Mouse (Mus musculus) adrenal gland, adult 8-10 months (tissue): ENCODE measurements around the gene Dctn2. TPM values are rescaled to one million over a fixed set of nuclear protein-coding genes. Genes with fewer than 3 reads are reported as not detected.
"Not testable (repeated sequence)": the region's sequence is repeated elsewhere in the genome, so short reads cannot be mapped to it uniquely, and the experiment has no call there.

Source experiments
- DNase-seq: peaks from one replicate; pipeline ENCODE4 v3.0.0; 2022
- total RNA-seq, 4 experiments: library from RNA; stranded (reverse); gene quantifications; 2 replicates each; pipeline ENCODE4 v1.2.4; 2022

Dctn2 gene
- total RNA-seq, 4 experiments from 2014 or later: 175 to 202 (median 198) TPM

DNA sequence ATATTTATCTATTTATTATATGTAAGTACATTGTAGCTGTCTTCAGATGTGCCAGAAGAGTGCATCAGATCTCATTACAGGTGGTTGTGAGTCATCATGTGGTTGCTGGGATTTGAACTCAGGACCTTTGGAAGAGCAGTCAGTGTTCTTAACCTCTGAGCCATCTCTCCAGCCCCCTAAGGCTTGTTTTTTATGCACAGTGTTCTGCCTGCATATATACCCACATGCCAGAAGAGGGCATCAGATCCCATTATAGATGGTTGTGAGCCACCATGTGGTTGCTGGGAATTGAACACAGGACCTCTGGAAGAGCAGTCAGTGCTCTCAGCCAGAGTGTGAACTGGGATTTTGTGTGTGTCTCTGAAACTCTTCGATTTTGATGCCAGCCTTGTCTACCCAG lies 48.8 kb downstream of the Dctn2 start:
- not testable (repeated sequence) for DNase-seq

DNA sequence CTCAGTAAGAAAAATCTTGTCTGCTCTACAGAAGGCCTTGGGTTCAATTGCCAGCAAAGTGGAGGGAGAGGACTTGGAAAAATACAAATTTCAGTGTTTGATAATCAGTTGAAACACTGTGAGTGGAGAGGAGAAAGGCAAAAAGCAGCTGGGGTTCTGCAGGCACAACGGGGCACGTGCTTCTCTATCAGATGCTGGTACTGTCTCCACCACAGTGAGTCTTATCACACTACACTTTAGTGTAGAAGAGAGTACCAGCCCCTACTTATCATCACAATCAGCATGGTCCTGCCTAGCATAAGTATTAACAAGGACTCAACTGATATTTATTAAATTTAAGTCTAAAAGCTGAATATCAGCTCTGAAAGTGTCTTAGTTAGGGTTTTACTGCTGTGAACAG lies 51.1 kb downstream of the Dctn2 start:
- no peak for DNase-seq

DNA sequence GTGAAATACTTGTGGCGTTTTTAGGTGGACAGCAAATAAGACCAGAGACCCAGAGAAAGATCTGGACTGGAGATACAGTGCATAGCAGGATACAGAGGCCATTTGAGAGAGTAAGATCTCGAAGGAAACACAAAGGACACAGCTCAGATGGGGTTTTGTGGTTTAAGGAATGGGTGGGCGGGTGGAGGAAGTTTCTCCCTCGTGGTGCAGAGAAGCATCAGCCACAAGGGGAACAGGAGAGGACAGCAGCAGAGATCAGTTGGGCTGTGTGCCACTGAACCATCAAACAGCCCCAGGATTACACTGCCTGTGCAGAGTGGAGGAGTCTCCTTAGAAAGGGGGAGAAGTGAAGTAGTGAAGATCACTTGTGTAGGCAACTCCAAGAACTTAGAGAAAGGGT lies 51.8 kb downstream of the Dctn2 start:
- DNase-seq: no peak

DNA sequence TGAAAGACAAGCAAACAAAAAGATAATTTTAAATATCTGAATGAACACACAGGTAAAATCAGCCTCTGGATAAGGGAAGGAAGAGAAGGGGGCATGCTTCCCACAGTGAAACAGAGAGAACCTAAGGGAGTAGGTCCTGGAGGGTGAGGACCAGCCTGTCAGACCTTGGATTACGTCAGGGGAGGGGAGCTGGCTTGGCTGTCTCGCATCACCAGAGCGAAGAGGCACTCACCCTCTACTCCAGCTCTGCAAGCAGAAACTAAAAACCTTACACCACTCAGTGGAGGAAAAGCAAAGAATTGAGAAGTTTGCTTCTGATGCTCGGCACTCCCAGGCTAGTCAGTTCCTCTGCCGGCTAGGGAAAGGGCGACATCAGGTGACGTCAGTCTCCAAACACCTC lies 53.8 kb downstream of the Dctn2 start:
- DNase-seq: no peak

DNA sequence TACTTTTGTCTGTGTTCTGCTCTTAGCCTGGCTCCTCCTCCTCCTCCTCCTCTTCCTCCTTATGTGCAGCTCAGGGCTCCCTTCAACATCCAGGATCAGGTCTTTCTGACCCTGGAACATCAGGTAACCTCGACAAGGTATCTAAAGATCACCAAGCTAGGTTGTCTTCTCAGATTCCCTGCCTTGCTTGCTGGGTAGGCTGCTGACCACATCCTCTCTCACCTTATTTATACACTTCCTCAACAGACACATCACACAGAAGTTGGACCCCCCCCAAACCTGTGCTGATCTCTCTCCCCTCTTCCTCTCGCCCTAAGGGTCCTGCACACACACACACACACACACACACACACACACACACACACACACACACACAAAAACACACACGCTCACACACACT lies 55.5 kb downstream of the Dctn2 start, which contains the start of gene Arhgap9:
Gene Arhgap9 (plus strand): TSS at position 344 of the 400 bp plus-strand sequence.
- DNase-seq: no peak

DNA sequence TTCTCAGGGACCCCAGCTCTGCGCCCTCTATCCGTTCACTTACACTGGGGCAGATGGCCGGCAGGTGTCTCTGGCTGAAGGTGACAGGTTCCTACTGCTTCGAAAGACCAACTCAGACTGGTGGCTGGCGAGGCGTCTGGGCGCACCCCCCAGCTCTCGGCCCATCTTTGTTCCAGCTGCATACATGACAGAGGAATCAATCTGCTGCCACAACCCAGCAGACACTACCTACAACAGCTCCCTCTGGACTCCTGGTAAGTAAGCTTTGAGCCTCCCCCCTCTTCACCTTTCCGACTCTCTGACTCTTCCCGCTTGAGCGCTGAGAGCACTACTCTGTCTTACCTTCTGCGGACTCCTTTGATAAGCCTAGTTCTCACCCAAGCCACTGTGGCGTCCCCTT lies 56.0 kb downstream of the Dctn2 start:
- DNase-seq: no peak

DNA sequence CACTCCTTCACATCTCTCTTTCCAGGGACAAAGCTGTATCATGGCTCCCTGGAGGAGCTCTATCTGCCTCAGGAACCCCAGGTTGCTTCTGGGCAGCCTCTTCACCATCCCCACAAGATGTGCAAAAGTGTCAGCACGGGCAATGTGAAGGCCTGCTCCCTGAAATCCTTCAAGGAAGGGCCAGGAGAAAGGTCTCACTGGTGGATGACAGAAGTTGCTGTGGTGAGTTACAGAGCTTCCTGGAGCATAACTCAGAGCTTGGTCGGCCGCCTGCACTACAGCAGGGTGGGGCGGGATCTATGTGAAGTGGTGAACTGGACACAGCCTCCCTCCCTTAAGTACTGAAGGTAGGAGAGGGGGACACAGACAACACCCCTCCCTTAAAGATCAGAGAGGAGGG lies 56.5 kb downstream of the Dctn2 start:
- DNase-seq: no peak

DNA sequence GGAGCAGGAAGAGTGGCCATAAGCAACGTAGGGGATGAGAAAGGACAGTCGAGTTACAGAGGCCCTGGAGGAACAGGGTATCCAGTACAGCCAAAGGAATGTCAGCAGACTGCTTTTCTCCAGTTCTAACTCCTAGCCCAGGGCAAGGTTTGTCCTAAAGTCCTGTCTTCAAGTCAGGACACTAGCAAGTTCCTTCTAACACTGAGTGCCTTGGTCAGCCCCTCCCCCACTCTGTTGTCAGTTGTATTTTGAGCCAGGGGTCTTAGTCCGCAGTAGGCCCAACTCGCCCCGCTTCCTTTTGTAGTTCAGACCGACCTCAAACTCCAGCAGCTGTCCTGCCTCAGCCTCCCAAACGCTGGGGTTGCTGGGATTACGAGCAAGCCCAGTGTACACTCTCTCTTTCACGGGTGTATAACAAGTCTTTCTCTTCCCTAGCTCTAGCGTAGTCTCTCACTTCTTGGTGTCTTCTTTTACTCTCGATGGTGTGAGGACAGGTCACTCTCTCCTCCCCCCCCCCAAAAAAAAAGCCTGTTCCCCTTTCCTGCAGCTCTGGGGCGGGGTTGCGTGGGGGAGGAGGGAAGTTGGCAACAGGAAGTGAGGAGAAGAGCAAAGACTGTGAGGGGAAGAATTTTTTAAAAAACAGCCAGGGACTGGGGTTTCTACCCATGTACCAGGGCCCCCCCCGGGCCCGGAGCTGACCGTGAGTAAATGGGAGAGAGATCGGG lies 57.1 kb downstream of the Dctn2 start:
- no peak for DNase-seq

DNA sequence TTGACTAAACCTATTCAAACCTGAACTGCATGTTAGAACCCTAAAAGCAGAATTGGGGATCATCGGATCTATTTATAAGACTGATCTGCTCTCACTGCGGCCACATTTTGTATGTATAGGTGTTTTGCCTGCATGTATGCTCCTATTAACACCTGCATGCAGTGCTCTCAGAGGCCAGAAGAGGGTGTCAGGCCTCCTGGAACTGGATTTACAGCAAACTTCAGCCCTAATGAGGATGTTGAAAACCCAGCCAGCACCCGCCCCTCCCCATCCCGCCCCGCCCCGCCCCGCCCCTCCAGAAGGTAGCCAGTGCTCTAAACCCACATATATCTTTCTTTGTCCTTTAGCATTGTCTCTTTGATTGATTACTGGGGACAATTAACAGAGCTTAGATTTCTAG lies 58.3 kb downstream of the Dctn2 start:
- DNase-seq: no peak

DNA sequence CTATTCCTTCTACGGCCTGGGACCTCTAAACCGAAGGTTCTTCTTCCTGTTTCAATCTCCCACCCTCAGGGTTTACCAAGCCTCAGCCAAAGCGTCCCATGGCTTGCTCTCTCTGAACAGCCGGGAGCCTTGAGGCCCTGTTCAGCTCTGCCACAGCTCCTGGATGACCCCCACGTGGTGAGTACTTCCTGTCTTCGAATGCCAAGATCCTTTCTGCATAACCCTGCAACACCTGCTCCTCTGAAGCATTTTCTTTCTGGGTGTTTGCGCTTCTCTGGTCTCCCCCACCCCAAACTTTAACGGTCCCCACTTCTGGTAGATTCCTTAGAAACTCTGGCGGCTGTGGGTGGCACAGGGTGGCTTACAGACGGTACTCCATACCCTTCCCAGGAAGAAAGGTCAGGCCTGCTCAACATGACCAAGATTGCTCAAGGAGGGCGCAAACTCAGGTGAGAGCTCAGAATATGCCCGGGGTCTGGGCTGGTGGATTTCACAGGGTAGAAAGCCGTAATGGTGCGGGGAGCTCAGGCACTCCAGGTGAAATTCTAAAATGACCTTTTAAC lies 59.4 kb downstream of the Dctn2 start:
- no peak for DNase-seq

DNA sequence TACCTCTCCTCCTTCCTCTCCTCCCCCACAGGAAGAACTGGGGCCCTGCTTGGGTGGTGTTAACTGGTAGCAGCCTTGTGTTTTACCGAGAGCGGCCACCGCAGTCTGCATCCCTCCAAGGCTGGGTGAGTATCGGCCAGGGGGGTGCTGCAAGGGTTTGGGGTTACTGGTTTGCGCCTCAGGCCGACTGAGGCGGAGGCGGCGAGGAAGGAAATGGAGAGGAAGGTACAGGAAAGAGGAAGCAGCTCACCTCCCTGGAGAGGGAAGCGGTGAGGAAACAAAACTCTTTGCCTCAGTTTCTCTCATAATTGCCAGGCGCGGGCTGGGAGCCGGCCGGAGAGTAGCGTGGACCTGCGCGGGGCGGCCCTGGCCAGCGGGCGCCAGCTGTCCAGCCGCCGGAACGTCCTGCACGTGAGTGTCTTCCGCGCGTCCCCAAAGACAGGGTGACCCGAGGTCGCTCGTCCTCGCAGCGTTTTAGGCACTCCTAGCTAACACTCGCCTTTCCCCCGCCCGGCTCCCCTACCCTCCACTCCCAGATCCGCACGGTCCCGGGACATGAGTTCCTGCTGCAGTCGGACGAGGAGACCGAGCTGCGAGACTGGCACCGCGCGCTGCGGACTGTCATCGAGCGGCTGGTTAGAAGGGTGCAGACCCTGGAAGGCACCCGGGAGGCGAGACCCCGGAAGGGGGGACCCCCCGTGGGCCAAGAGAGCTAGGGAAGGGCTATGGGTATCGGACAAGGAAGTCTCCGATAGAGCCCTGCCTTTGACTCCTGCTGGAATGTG lies 60.0 kb downstream of the Dctn2 start:
- DNase-seq: no peak

DNA sequence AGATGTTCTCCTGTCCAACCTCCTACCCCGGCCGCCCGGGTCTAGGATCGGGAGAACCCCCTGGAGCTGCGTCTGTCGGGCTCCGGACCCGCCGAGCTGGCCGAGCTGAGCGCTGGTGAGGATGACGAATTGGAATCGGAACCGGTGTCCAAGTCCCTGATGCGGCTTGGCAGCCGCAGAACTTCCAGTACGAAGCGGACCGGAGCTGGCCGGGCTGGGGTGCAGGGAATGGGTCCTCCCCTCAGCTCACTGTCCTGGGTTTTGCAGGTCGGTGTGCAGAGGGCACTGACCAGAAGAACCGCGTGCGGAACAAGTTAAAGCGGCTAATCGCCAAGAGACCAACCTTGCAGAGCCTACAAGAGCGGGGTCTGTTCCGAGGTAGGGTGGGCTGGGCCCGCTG lies 60.7 kb downstream of the Dctn2 start:
- no peak for DNase-seq

DNA sequence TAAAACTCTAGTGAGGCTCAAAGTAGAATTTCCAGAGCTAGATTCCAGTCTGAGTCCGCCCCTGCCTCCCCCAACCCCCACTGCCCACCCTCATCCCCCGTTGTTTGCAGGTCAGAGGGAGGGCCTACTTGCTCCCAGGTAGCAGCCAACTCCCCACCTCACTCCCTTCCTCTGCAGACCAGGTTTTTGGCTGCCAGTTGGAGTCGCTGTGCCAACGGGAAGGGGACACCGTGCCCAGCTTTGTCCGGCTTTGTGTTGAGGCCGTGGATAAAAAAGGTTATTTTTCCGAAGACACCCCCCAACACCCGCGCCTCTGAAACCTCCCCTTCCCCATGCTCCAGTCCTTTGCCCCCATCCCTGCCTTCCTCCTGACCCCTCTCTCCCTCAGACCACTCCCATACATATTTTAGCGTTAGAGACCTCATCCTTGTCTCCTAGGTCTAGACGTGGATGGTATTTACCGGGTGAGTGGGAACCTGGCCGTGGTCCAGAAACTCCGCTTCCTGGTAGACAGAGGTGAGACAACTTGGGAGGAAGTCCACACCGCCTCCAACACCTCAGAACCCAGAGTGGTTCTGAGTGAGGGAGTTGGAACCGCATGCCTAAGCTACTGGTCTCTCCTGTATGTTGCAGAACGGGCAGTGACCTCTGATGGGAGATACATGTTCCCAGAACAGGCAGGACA lies 61.4 kb downstream of the Dctn2 start:
- no peak for DNase-seq

DNA sequence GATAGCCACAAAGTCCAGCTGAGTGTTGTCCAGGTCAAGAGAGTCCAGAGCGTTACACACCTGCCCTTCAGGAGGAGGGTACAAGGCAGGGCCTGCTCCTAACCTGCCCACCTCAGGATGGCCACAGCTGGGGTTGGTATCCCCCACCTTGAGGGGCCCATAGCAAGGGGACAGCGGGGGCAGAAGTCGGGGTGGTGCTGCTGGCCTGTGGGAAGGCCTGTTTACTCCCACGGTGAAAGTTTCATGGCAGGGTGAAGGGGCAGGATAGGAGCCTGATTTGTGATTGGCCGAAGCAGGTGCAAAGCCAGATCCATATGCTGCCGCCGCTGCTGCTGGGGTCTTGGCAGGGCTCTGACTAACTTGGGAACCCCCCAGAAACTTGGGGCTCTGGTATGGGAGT lies 64.0 kb downstream of the Dctn2 start:
- no peak for DNase-seq

Other genes with a start within 250 kb of the Dctn2 start
- 10 to 100 TPM; 67.1 to 71.5 (median 68.1) TPM for gene Tsfm, start 235.5 kb upstream of the Dctn2 start, total RNA-seq
- 10 to 100 TPM; 19.3 to 33.1 (median 26.4) TPM for gene Mettl1, start 225.0 kb upstream of the Dctn2 start, total RNA-seq
- under 1 TPM; 0.12 to 0.66 (median 0.37) TPM for gene Eef1akmt3, start 224.9 kb upstream of the Dctn2 start, total RNA-seq
- under 1 TPM; 0.41 to 0.83 (median 0.53) TPM for gene Cyp27b1, start 218.1 kb upstream of the Dctn2 start, total RNA-seq
- 10 to 100 TPM in 2 of 4 experiments, 1 to 10 TPM in 2; 8.9 to 11.3 (median 10.3) TPM for gene March9, start 206.2 kb upstream of the Dctn2 start, total RNA-seq
- 100 to 1,000 TPM; 197 to 246 (median 230) TPM for gene Cdk4, start 202.8 kb upstream of the Dctn2 start, total RNA-seq
- gene Tspan31, start 196.1 kb upstream of the Dctn2 start, total RNA-seq: 100 to 1,000 TPM; 120 to 138 (median 128) TPM
- gene Agap2, start 191.1 kb upstream of the Dctn2 start, total RNA-seq: 1 to 10 TPM; 3.0 to 7.5 (median 5.5) TPM
- gene Os9, start 145.2 kb upstream of the Dctn2 start, total RNA-seq: 100 to 1,000 TPM; 139 to 153 (median 150) TPM
- gene B4galnt1, start 101.1 kb upstream of the Dctn2 start, total RNA-seq: 10 to 100 TPM in 2 of 4 experiments, 1 to 10 TPM in 2; 8.8 to 13.4 (median 11.1) TPM
- gene Slc26a10, start 85.7 kb upstream of the Dctn2 start, total RNA-seq: 1 to 10 TPM in 1 of 4 experiments, under 1 TPM in 3; 0.21 to 2.3 (median 0.48) TPM
- 10 to 100 TPM; 24.8 to 52.1 (median 37.9) TPM for gene Arhgef25, start 76.3 kb upstream of the Dctn2 start, total RNA-seq
- gene Dtx3, start 70.6 kb upstream of the Dctn2 start, total RNA-seq: 100 to 1,000 TPM in 2 of 4 experiments, 10 to 100 TPM in 2; 61.1 to 158 (median 116) TPM
- gene Pip4k2c, start 54.8 kb upstream of the Dctn2 start, total RNA-seq: 10 to 100 TPM; 53.2 to 59.6 (median 57.1) TPM
- 10 to 100 TPM in 3 of 4 experiments, 1 to 10 TPM in 1; 6.8 to 18.6 (median 14.5) TPM for gene Kif5a, start 3.0 kb upstream of the Dctn2 start, total RNA-seq
- gene Mbd6, start 22.6 kb downstream of the Dctn2 start, total RNA-seq: 10 to 100 TPM; 43.1 to 84.1 (median 62.3) TPM
- gene Mars, start 45.4 kb downstream of the Dctn2 start, total RNA-seq: 100 to 1,000 TPM in 1 of 4 experiments, 10 to 100 TPM in 3; 79.7 to 107 (median 92.0) TPM
- 1 to 10 TPM; 2.2 to 5.0 (median 3.6) TPM for gene Arhgap9, start 55.6 kb downstream of the Dctn2 start, total RNA-seq
- 1 to 10 TPM; 4.4 to 6.4 (median 5.2) TPM for gene Gli1, start 75.6 kb downstream of the Dctn2 start, total RNA-seq
- gene Inhbe, start 88.0 kb downstream of the Dctn2 start, total RNA-seq: under 1 TPM in 1 of 4 experiments, not detected in 3; 0.11 TPM
- not detected for gene Inhbc, start 104.1 kb downstream of the Dctn2 start, total RNA-seq
- 100 to 1,000 TPM; 116 to 158 (median 131) TPM for gene R3hdm2, start 114.0 kb downstream of the Dctn2 start, total RNA-seq
- 1 to 10 TPM in 3 of 4 experiments, under 1 TPM in 1; 0.87 to 4.6 (median 3.7) TPM for gene Stac3, start 235.3 kb downstream of the Dctn2 start, total RNA-seq
- 10 to 100 TPM; 42.4 to 64.4 (median 50.7) TPM for gene Ndufa4l2, start 248.6 kb downstream of the Dctn2 start, total RNA-seq